Mouse (Mus musculus) midbrain, embryonic 11.5 days (tissue): ENCODE results near the gene Tom1l1. TPM values are rescaled to one million over a fixed set of nuclear protein-coding genes. Genes with fewer than 3 reads are reported as not detected.

ENCODE experiments used
- ATAC-seq: fragments of 200-750 bp; cut with Nextera tagmentation; 2 replicates; pipeline ENCODE4 v1.8.0; 2017; ENCODE audit warnings: moderate TSS enrichment, moderate library complexity; ENCODE audit not compliant: low FRiP score
- DNase-seq: peaks from one replicate; pipeline ENCODE4 v3.0.0; 2015; ENCODE audit warnings: low spot score; ENCODE audit errors: missing footprints
- H3K27ac ChIP-seq: fragments of 300-500 bp; sonication (generic); 2 replicates; pipeline ENCODE4 v1.5.1; 2014; ENCODE audit warnings: low read depth, low read length
- H3K27me3 ChIP-seq: fragments of 300-500 bp; sonication (generic); 2 replicates; pipeline ENCODE4 v1.6.1; 2014; ENCODE audit warnings: mild to moderate bottlenecking, low read length, moderate library complexity, mixed read lengths; ENCODE audit not compliant: control insufficient read depth, insufficient read depth
- H3K36me3 ChIP-seq: fragments of 300-500 bp; sonication (generic); 2 replicates; pipeline ENCODE4 v1.6.1; 2014; ENCODE audit warnings: mild to moderate bottlenecking, low read length, moderate library complexity, mixed read lengths; ENCODE audit not compliant: control insufficient read depth, insufficient read depth
- H3K4me1 ChIP-seq: fragments of 300-500 bp; sonication (generic); 2 replicates; pipeline ENCODE4 v1.6.1; 2014; ENCODE audit warnings: low read length; ENCODE audit not compliant: control insufficient read depth, insufficient read depth
- H3K4me2 ChIP-seq: fragments of 300-500 bp; sonication (generic); 2 replicates; pipeline ENCODE4 v1.6.1; 2014; ENCODE audit warnings: mild to moderate bottlenecking, moderate library complexity
- H3K4me3 ChIP-seq: fragments of 300-500 bp; sonication (generic); 2 replicates; pipeline ENCODE4 v1.5.1; 2014; ENCODE audit warnings: low read depth, low read length
- H3K9ac ChIP-seq: fragments of 300-500 bp; sonication (generic); 2 replicates; pipeline ENCODE4 v1.6.1; 2014; ENCODE audit warnings: low read length
- H3K9me3 ChIP-seq: fragments of 300-500 bp; sonication (generic); 2 replicates; pipeline ENCODE4 v1.6.1; 2016; ENCODE audit warnings: low read length; ENCODE audit not compliant: control insufficient read depth
- WGBS: fragments of 180-500 bp; shearing (Covaris S2); extraction: QIAGEN DNeasy Blood & Tissue Kit; methylation state at CpG from one replicate; pipeline ENCODE4 v1.1.7; 2014; 5-methylcytosine and 5-hydroxymethylcytosine counted together
- polyA plus RNA-seq: library from polyadenylated mRNA; unstranded; fragments of >200 nt; fragmentation: Nextera tagmentation; extraction: Ambion mirVana; gene quantifications from 2 replicates; pipeline ENCODE4 v1.2.1, GENCODE M21; 2014

Tom1l1 gene
- polyA plus RNA-seq, 1 experiment from 2014 or later: 18.7 TPM

- 29% methylated on average over 5 of the region's 5 CpGs for WGBS
- Histone ChIP-seq H3K36me3 (no peaks in the 10 kb centered on the region), H3K4me2 (no peak overlapping the region), H3K27ac (peak overlapping the region; percentile 5; the same call in 1 of the 2 replicates), H3K27me3 (no peaks in the 10 kb centered on the region), H3K4me3 (no peak overlapping the region), H3K9me3 (no peaks in the 10 kb centered on the region), H3K9ac (no peak overlapping the region), H3K4me1 (peaks cover 27% of the 10 kb centered on the region)
- ATAC-seq (peak; percentile 51), DNase-seq (peak; percentile 91)
These were observed 24.4 kb downstream of the Tom1l1 start for GRCm38 (mm10) chr11:90663618-90664297.

DNA sequence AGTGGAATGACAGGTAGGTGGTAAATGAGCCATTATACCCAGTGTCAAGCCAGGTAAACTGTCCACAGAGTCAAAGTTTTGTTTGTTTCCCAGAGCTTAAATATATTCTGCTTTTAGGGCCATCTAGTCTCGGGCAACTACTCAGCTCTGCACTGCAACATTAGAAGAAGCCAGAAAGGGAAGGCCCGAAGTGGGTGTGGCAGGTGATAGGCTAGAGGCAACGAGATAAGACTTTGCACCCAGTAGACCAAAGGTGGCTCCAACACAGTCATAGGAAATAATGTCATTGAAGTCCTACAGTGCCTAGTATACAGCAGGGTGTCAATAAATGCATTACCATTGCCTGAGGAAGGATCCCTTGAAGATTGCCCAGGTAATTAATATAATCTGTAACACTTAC lies 25.1 kb downstream of the Tom1l1 start:
- no peaks in the 10 kb centered on the region for H3K36me3 ChIP-seq
- no peak overlapping the region for H3K9ac ChIP-seq
- no peak for ATAC-seq
- H3K27me3 ChIP-seq: no peaks in the 10 kb centered on the region
- H3K4me3 ChIP-seq: no peak overlapping the region
- H3K4me2 ChIP-seq: no peak overlapping the region
- no peak for DNase-seq
- H3K9me3 ChIP-seq: no peaks in the 10 kb centered on the region
- H3K27ac ChIP-seq: no peak overlapping the region
- 78% methylated on average over 3 of the region's 3 CpGs for WGBS
- peaks cover 27% of the 10 kb centered on the region for H3K4me1 ChIP-seq

- no peak overlapping the region for H3K9ac ChIP-seq
- H3K27me3 ChIP-seq: no peaks in the 10 kb centered on the region
- no peaks in the 10 kb centered on the region for H3K36me3 ChIP-seq
- H3K4me3 ChIP-seq: no peak overlapping the region
- no peak overlapping the region for H3K4me2 ChIP-seq
- 87% methylated on average over 4 of the region's 4 CpGs for WGBS
- no peak for DNase-seq
- no peak overlapping the region for H3K27ac ChIP-seq
- ATAC-seq: no peak
- H3K9me3 ChIP-seq: no peaks in the 10 kb centered on the region
- H3K4me1 ChIP-seq: peaks cover 26% of the 10 kb centered on the region
These were observed 27.5 kb downstream of the Tom1l1 start for GRCm38 (mm10) chr11:90660662-90661061.

DNA sequence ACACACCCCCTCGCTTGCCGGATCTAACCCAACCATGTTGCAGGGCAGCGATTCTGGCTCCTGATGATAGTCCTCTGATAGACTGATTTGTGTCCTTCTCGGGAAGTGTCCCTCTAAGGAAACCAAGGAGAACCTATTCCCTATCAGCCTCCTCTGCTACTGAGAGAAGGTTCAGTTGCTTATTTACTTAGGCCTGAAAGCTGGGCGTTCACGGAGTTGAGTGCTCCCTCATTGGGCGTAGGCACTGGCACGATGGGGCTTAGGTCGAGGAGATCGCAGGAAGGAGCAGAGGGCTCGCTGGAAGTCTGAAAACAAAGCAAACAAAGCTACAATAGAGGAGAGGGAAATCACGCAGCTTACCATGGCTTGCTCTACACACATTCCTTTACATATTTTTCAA lies 30.6 kb downstream of the Tom1l1 start:
- Histone ChIP-seq H3K9ac (no peak overlapping the region), H3K27me3 (no peaks in the 10 kb centered on the region), H3K36me3 (no peaks in the 10 kb centered on the region), H3K4me3 (no peak overlapping the region), H3K9me3 (no peaks in the 10 kb centered on the region), H3K27ac (no peak overlapping the region), H3K4me1 (no peaks in the 10 kb centered on the region), H3K4me2 (no peak overlapping the region)
- WGBS: 81% methylated on average over 12 of the region's 12 CpGs
- DNase-seq (peak; percentile 65), ATAC-seq (no peak)

DNA sequence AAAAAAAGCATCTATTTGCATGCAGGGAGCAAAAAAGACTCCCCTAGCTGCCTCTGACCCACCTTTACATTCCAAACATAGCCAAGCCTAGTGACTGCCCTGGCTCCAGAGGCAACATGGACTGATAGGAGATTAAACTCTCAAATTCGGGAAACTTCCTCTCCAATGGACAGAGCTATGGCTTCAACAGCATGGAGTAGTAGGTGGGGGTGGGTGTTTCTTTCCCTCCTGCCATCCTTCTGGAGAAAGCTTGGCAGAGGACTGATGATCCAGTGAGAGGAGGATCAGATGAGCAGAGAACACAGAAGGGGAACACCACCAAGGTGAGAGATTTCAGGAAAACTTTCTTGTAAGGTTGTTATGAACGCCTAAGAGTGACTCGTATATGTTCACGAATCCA lies 35.6 kb downstream of the Tom1l1 start:
- Histone ChIP-seq H3K4me1 (no peaks in the 10 kb centered on the region), H3K9ac (no peak overlapping the region), H3K27ac (no peak overlapping the region), H3K27me3 (no peaks in the 10 kb centered on the region), H3K4me2 (no peak overlapping the region), H3K4me3 (no peak overlapping the region), H3K36me3 (peaks cover 5% of the 10 kb centered on the region; the same call in 1 of the 2 replicates), H3K9me3 (no peaks in the 10 kb centered on the region)
- DNase-seq (no peak), ATAC-seq (no peak)
- 93% methylated on average over 4 of the region's 4 CpGs for WGBS

GRCm38 (mm10) chr11:90650231-90650885 lies 37.8 kb downstream of the Tom1l1 start:
- Histone ChIP-seq H3K9ac (no peak overlapping the region), H3K36me3 (peaks cover 9% of the 10 kb centered on the region; the same call in 1 of the 2 replicates), H3K27ac (no peak overlapping the region), H3K4me2 (no peak overlapping the region), H3K4me3 (no peak overlapping the region), H3K27me3 (no peaks in the 10 kb centered on the region), H3K9me3 (no peaks in the 10 kb centered on the region), H3K4me1 (no peaks in the 10 kb centered on the region)
- WGBS: 88% methylated on average over 9 of the region's 9 CpGs
- no peak for ATAC-seq
- DNase-seq: peak; percentile 74

DNA sequence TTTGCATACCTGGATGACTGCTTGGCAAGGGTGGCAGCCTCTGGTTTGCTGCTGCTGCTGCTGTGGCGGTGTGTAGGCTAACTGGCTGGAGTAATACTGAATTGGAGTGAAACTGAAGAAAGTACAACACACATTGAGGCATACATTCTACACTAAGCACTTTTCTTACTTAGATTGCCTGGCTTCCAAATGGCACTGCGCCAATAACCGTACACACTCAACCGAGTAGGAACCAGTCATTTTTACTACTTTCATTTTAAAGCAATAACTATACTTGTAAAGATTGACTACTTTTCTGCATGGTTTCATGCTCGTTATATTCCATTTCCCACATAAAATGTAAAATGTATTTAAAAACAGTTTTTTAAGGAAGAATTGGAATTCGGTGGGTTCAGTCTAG lies 38.4 kb downstream of the Tom1l1 start:
- Histone ChIP-seq H3K4me1 (no peaks in the 10 kb centered on the region), H3K27me3 (no peaks in the 10 kb centered on the region), H3K36me3 (peaks cover 9% of the 10 kb centered on the region; the same call in 1 of the 2 replicates), H3K9ac (no peak overlapping the region), H3K4me3 (no peak overlapping the region), H3K4me2 (no peak overlapping the region), H3K9me3 (no peaks in the 10 kb centered on the region), H3K27ac (no peak overlapping the region)
- ATAC-seq (no peak), DNase-seq (peak; percentile 61)
- WGBS: 97% methylated on average over 6 of the region's 6 CpGs

DNA sequence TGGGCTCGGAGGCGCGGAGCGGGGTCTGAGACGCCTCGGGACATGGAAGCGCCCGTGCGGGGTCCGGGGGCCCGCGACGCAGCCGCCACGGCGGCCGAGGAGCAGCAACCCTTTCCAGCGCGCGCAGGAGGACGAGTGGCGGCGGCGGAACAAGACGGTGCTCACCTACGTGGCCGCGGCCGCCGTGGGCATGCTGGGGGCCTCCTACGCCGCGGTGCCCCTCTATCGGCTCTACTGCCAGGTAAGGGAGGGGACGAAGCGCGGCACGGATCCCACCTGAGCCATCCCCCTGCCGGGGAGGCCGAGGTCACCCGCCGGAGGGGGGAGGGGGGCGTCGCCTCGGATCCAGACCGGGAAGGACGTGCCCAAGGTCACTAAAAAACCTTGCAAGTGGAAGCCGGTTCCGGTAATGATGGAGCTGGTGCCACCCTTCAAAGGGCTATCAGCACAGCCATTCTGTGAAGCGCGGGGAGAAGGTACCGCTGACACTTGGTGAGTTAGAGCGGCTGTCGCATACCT lies 49.8 kb downstream of the Tom1l1 start:
- DNase-seq: no peak
- Histone ChIP-seq H3K4me2 (peak overlapping the region; percentile 64), H3K4me1 (peaks cover 8% of the 10 kb centered on the region), H3K4me3 (peak overlapping the region; percentile 92), H3K9ac (peak overlapping the region; percentile 98), H3K9me3 (no peaks in the 10 kb centered on the region), H3K27me3 (no peaks in the 10 kb centered on the region), H3K36me3 (no peaks in the 10 kb centered on the region; the same call in 1 of the 2 replicates), H3K27ac (peak overlapping the region; percentile 89)
- under 1% methylated on average over 52 of the region's 54 CpGs for WGBS
- ATAC-seq: no peak
